Mouse (Mus musculus) C2C12 (cell line): ENCODE measurements at regions not wholly inside any gene's neighbourhood (a gene's known extent, or its start where the extent isn't known, plus 50 kb on each side); places are given as distances from the start of the nearest gene placed in this dataset.
"Not testable (repeated sequence)": the region's sequence is repeated elsewhere in the genome, so short reads cannot be mapped to it uniquely, and the experiment has no call there.

Source experiments
- CTCF ChIP-seq: IDR thresholded peaks from one replicate; pipeline ENCODE4 v1.5.1; 2011; ENCODE audit not compliant: control insufficient read depth, insufficient read depth, insufficient read length
- FOSL1 ChIP-seq: IDR thresholded peaks from one replicate; pipeline ENCODE4 v1.8.0; 2011; ENCODE audit warnings: mild to moderate bottlenecking, low read length; ENCODE audit not compliant: poor library complexity, insufficient read depth, severe bottlenecking
- MYOD1 ChIP-seq: IDR thresholded peaks from one replicate; pipeline ENCODE4 v1.6.1; 2011; ENCODE audit warnings: low read depth; ENCODE audit not compliant: control insufficient read depth, insufficient read length
- MYOG ChIP-seq: IDR thresholded peaks from one replicate; pipeline ENCODE4 v1.6.1; 2011; ENCODE audit not compliant: control insufficient read depth, insufficient read length; ENCODE audit errors: extremely low read depth
- USF1 ChIP-seq: IDR thresholded peaks from one replicate; pipeline ENCODE4 v1.6.1; 2011; ENCODE audit warnings: low read depth, mild to moderate bottlenecking, control low read depth, moderate library complexity

- not testable (repeated sequence) for TF ChIP-seq CTCF, MYOG, USF1, FOSL1, MYOD1
These were observed 200.1 kb downstream of the Rab10 start for GRCm38 (mm10) chr12:3109671-3110070.
